Mouse (Mus musculus) MEL (cell line): Measurements from ENCODE around the gene Olfr678. TPM values are rescaled to one million over a fixed set of nuclear protein-coding genes. Genes with fewer than 3 reads are reported as not detected.
"Not testable (repeated sequence)": the region's sequence is repeated elsewhere in the genome, so short reads cannot be mapped to it uniquely, and the experiment has no call there.

Source experiments
- DNase-seq: peaks from one replicate; pipeline ENCODE4 v3.0.0; 2011; ENCODE audit warnings: low read depth, low spot score
- H3K27ac ChIP-seq: 2 replicates; pipeline ENCODE4 v1.5.1; 2012; ENCODE audit warnings: low read depth, mild to moderate bottlenecking, control low read depth, low read length, moderate library complexity; ENCODE audit not compliant: control insufficient read depth
- H3K27me3 ChIP-seq, 2 experiments: fragments of 150-350 bp in 1 of 2; sonication (generic) in 1 of 2; 2 replicates each; pipeline ENCODE4 v1.6.1; 2012; ENCODE audit warnings: low read length in 2 of 2, mild to moderate bottlenecking in 2 of 2, improper control_type of control experiment in 1 of 2, moderate library complexity in 1 of 2; ENCODE audit not compliant: insufficient read depth in 2 of 2, control insufficient read depth in 1 of 2
- H3K36me3 ChIP-seq, 2 experiments: 2 replicates each; pipeline ENCODE4 v1.6.1; 2012 to 2014; ENCODE audit warnings: low read length in 2 of 2, improper control_type of control experiment in 1 of 2, inconsistent platforms in 1 of 2, mild to moderate bottlenecking in 1 of 2; ENCODE audit not compliant: insufficient read depth in 2 of 2, control insufficient read depth in 1 of 2
- H3K4me1 ChIP-seq, 2 experiments: fragments of 150-350 bp in 1 of 2; sonication (generic) in 1 of 2; 2 replicates each; pipeline ENCODE4 v1.6.1; 2012; ENCODE audit warnings: low read length in 2 of 2, improper control_type of control experiment in 1 of 2, mild to moderate bottlenecking in 1 of 2; ENCODE audit not compliant: insufficient read depth in 2 of 2, control insufficient read depth in 1 of 2
- H3K4me3 ChIP-seq, 2 experiments: fragments of 150-350 bp in 1 of 2; sonication (generic) in 1 of 2; 2 replicates each; pipeline ENCODE4 v1.5.1; 2012; ENCODE audit warnings: low read depth in 2 of 2, low read length in 2 of 2, mild to moderate bottlenecking in 2 of 2, moderate library complexity in 2 of 2, control low read depth in 1 of 2, improper control_type of control experiment in 1 of 2; ENCODE audit not compliant: control insufficient read depth in 1 of 2, insufficient read depth in 1 of 2
- H3K79me2 ChIP-seq: 2 replicates; pipeline ENCODE4 v1.6.1; 2012; ENCODE audit warnings: mild to moderate bottlenecking, low read length, moderate library complexity; ENCODE audit not compliant: control insufficient read depth, poor library complexity, insufficient read depth
- H3K9ac ChIP-seq: 2 replicates; pipeline ENCODE4 v1.6.1; 2012; ENCODE audit warnings: low read depth, mild to moderate bottlenecking, control low read depth, low read length, moderate library complexity; ENCODE audit not compliant: control insufficient read depth, poor library complexity, severe bottlenecking
- H3K9me3 ChIP-seq: fragments of 150-350 bp; sonication (generic); replicated peaks from 2 replicates; pipeline ENCODE4 v1.6.1; 2012; ENCODE audit warnings: mild to moderate bottlenecking, low read length, improper control_type of control experiment, moderate library complexity; ENCODE audit not compliant: insufficient read depth
- CHD1 ChIP-seq: IDR thresholded peaks from 2 replicates; pipeline ENCODE4 v1.6.1; 2012; ENCODE audit warnings: low read depth, mild to moderate bottlenecking, inconsistent platforms, low read length, improper control_type of control experiment
- ELF1 ChIP-seq: IDR thresholded peaks from 2 replicates; pipeline ENCODE4 v1.6.1; 2014; ENCODE audit warnings: low read depth, mild to moderate bottlenecking, inconsistent platforms, low read length, improper control_type of control experiment, moderate library complexity
- EP300 ChIP-seq, 2 experiments: IDR thresholded peaks; 2 replicates each; pipeline ENCODE4 v1.6.1; 2011; ENCODE audit warnings: improper control_type of control experiment in 2 of 2, low read length in 2 of 2, low read depth in 1 of 2, mild to moderate bottlenecking in 1 of 2
- ETS1 ChIP-seq: IDR thresholded peaks from 2 replicates; pipeline ENCODE4 v1.6.1; 2012; ENCODE audit warnings: low read depth, mild to moderate bottlenecking, inconsistent platforms, low read length, improper control_type of control experiment, moderate library complexity
- GABPA ChIP-seq: IDR thresholded peaks from 2 replicates; pipeline ENCODE4 v1.6.1; 2012; ENCODE audit warnings: low read depth, mild to moderate bottlenecking, inconsistent platforms, low read length, improper control_type of control experiment, moderate library complexity
- GATA1 ChIP-seq: IDR thresholded peaks from 2 replicates; pipeline ENCODE4 v1.6.1; 2011; ENCODE audit warnings: low read depth, low read length, improper control_type of control experiment
- HCFC1 ChIP-seq: IDR thresholded peaks from 2 replicates; pipeline ENCODE4 v1.6.1; 2012; ENCODE audit warnings: low read depth, mild to moderate bottlenecking, inconsistent platforms, low read length, improper control_type of control experiment, moderate library complexity
- KAT2A ChIP-seq: conservative IDR thresholded peaks from 2 replicates; pipeline ENCODE4 v1.6.1; 2012; ENCODE audit warnings: low read depth, low read length, improper control_type of control experiment, inconsistent platforms
- MAFK ChIP-seq: IDR thresholded peaks from 2 replicates; pipeline ENCODE4 v1.6.1; 2011; ENCODE audit warnings: low read depth, mild to moderate bottlenecking, low read length, improper control_type of control experiment, borderline replicate concordance
- MAZ ChIP-seq: IDR thresholded peaks from 2 replicates; pipeline ENCODE4 v1.6.1; 2012; ENCODE audit warnings: low read depth, mild to moderate bottlenecking, inconsistent platforms, low read length, improper control_type of control experiment
- MEF2A ChIP-seq: IDR thresholded peaks from 2 replicates; pipeline ENCODE4 v1.6.1; 2014; ENCODE audit warnings: low read depth, mild to moderate bottlenecking, inconsistent platforms, low read length, improper control_type of control experiment; ENCODE audit not compliant: poor library complexity, insufficient replicate concordance, severe bottlenecking; ENCODE audit errors: extremely low read depth
- MXI1 ChIP-seq: IDR thresholded peaks from 2 replicates; pipeline ENCODE4 v1.6.1; 2011; ENCODE audit warnings: mild to moderate bottlenecking, low read depth, low read length, improper control_type of control experiment
- MYC ChIP-seq: IDR thresholded peaks from 2 replicates; pipeline ENCODE4 v1.6.1; 2011; ENCODE audit warnings: low read depth, mild to moderate bottlenecking, low read length, improper control_type of control experiment, moderate library complexity
- POLR2A ChIP-seq, 2 experiments: IDR thresholded peaks; 2 replicates each; pipeline ENCODE4 v1.6.1; 2011 to 2012; ENCODE audit warnings: low read length in 2 of 2, mild to moderate bottlenecking in 2 of 2, control low read depth in 1 of 2, improper control_type of control experiment in 1 of 2, low read depth in 1 of 2, moderate library complexity in 1 of 2; ENCODE audit not compliant: control insufficient read depth in 1 of 2, insufficient read depth in 1 of 2, poor library complexity in 1 of 2
- POLR2AphosphoS5 ChIP-seq: IDR thresholded peaks from 2 replicates; pipeline ENCODE4 v1.6.1; 2012; ENCODE audit warnings: low read depth, borderline replicate concordance, mild to moderate bottlenecking, inconsistent platforms, low read length, moderate library complexity, mixed read lengths
- SMC3 ChIP-seq: IDR thresholded peaks from 2 replicates; pipeline ENCODE4 v1.6.1; 2011; ENCODE audit warnings: low read depth, low read length, improper control_type of control experiment
- ZC3H11A ChIP-seq: IDR thresholded peaks from 2 replicates; pipeline ENCODE4 v1.6.1; 2012; ENCODE audit warnings: low read depth, mild to moderate bottlenecking, inconsistent platforms, low read length, improper control_type of control experiment
- ZKSCAN1 ChIP-seq: IDR thresholded peaks from 2 replicates; pipeline ENCODE4 v1.6.1; 2012; ENCODE audit warnings: low read depth, mild to moderate bottlenecking, inconsistent platforms, low read length, improper control_type of control experiment, moderate library complexity
- ZMIZ1 ChIP-seq: IDR thresholded peaks from 2 replicates; pipeline ENCODE4 v1.6.1; 2012; ENCODE audit warnings: low read depth, mild to moderate bottlenecking, inconsistent platforms, low read length, improper control_type of control experiment, moderate library complexity
- ZNF384 ChIP-seq: IDR thresholded peaks from 2 replicates; pipeline ENCODE4 v1.6.1; 2012; ENCODE audit warnings: low read depth, mild to moderate bottlenecking, inconsistent platforms, low read length, improper control_type of control experiment
- polyA plus RNA-seq, 2 experiments: library from polyadenylated mRNA; stranded (reverse) in 1 of 2; unstranded in 1 of 2; fragments of >175 nt in 1 of 2; fragments of >200 nt in 1 of 2; gene quantifications; 2 replicates each; pipeline versions ENCODE4 v1.2.1 to v1.2.4; 2012; ENCODE audit warnings: low replicate concordance in 2 of 2, low read depth in 1 of 2; ENCODE audit not compliant: insufficient read length in 2 of 2, insufficient read depth in 1 of 2, missing spikeins in 1 of 2
- total RNA-seq: library from RNA; depleted of rRNA; stranded (reverse); fragments of 300-350 nt; gene quantifications from 2 replicates; pipeline ENCODE4 v1.2.3, GENCODE M21; 2012

Olfr678 gene
- total and polyA plus RNA-seq, 3 experiments: not detected

GRCm38 (mm10) chr7:105058951-105059350 lies 5.3 kb upstream of the Olfr678 start:
- H3K9me3 ChIP-seq: no peaks in the 10 kb centered on the region
- H3K9ac ChIP-seq: no peak overlapping the region
- H3K36me3 ChIP-seq: no peaks in the 10 kb centered on the region
- H3K27ac ChIP-seq: no peak overlapping the region
- H3K79me2 ChIP-seq: no peaks in the 10 kb centered on the region
- H3K4me1 ChIP-seq: no peaks in the 10 kb centered on the region
- H3K4me3 ChIP-seq: no peak overlapping the region
- no peaks in the 10 kb centered on the region for H3K27me3 ChIP-seq
- DNase-seq: peak; percentile 1
- TF ChIP-seq MYC: no peak
- TF ChIP-seq MAZ: no peak
- TF ChIP-seq HCFC1: no peak
- no peak for TF ChIP-seq MEF2A

- no peak for TF ChIP-seq EP300 (IDR thresholded peaks at IDR 0.05; ENCODE audit: low read depth in 1 of 2, low read length in 2 of 2)
Measured at GRCm38 (mm10) chr7:105080905-105081304, 16.6 kb downstream of the Olfr678 start, which contains the start of gene Olfr679. Olfr679 (plus strand) TSS chr7:105081205.

GRCm38 (mm10) chr7:105092717-105093116 lies 28.4 kb downstream of the Olfr678 start, which contains the start of gene Olfr680-ps1:
Olfr680-ps1 (minus strand) TSS chr7:105092817.
- H3K9ac ChIP-seq, H3K36me3 ChIP-seq, H3K4me3 ChIP-seq, H3K4me1 ChIP-seq, H3K27me3 ChIP-seq, H3K9me3 ChIP-seq, DNase-seq, H3K27ac ChIP-seq, H3K79me2 ChIP-seq: not testable (repeated sequence)

More at GRCm38 (mm10) chr7:105080905-105081304, 16.6 kb downstream of the Olfr678 start, which contains the start of gene Olfr679:
- Histone ChIP-seq H3K36me3 (no peaks in the 10 kb centered on the region), H3K27ac (no peak within 1 kb of the TSS), H3K9me3 (no peaks in the 10 kb centered on the region), H3K27me3 (no peaks in the 10 kb centered on the region), H3K79me2 (no peaks in the 10 kb centered on the region), H3K4me3 (no peak within 1 kb of the TSS), H3K9ac (no peak within 1 kb of the TSS), H3K4me1 (no peaks in the 10 kb centered on the region)
- no peak for DNase-seq

GRCm38 (mm10) chr7:105116536-105116935 lies 52.3 kb downstream of the Olfr678 start, which contains the start of gene Olfr681:
Olfr681 (plus strand) TSS chr7:105116836.
- no peak for TF ChIP-seq ZC3H11A
- TF ChIP-seq ETS1: no peak
- no peak for TF ChIP-seq MXI1
- TF ChIP-seq MAFK: no peak
- TF ChIP-seq POLR2A (IDR thresholded peaks at IDR 0.05; ENCODE audit: control insufficient read depth in 1 of 2, insufficient read depth in 1 of 2, low read depth in 1 of 2, low read length in 2 of 2, poor library complexity in 1 of 2): no peak
- TF ChIP-seq MAZ: no peak
- TF ChIP-seq ZMIZ1: no peak
- TF ChIP-seq EP300 (IDR thresholded peaks at IDR 0.05; ENCODE audit: low read depth in 1 of 2, low read length in 2 of 2): no peak
- no peak for TF ChIP-seq CHD1
- no peak for TF ChIP-seq SMC3
- no peak for TF ChIP-seq GATA1
- no peak for TF ChIP-seq MYC
- no peak for TF ChIP-seq ZKSCAN1
- no peak for TF ChIP-seq ELF1
- TF ChIP-seq GABPA: no peak
- TF ChIP-seq ZNF384: no peak
- no peak for TF ChIP-seq POLR2AphosphoS5
- no peak for TF ChIP-seq KAT2A
- Histone ChIP-seq H3K4me1 (no peaks in the 10 kb centered on the region), H3K27ac (no peak within 1 kb of the TSS), H3K9me3 (no peaks in the 10 kb centered on the region), H3K36me3 (no peaks in the 10 kb centered on the region), H3K79me2 (no peaks in the 10 kb centered on the region), H3K27me3 (no peaks in the 10 kb centered on the region), H3K4me3 (no peak within 1 kb of the TSS), H3K9ac (no peak within 1 kb of the TSS)
- no peak for DNase-seq
